Comparison of ENCODE assay signal across 8 mouse cellular contexts in genomic region chr13:21169121-21169656, GRCm38 (mm10). TPM values are rescaled to one million over a fixed set of nuclear protein-coding genes. Genes with fewer than 3 reads are reported as not detected.
A peak's percentile ranks its signal among the peaks of the same experiment; 100 is the strongest.
DNase-seq lines count a peak whose midpoint lies in the region; ATAC-seq and TF ChIP-seq lines count a peak whose summit lies in the region.

No protein-coding gene starts in this region.

- no peak for DNase-seq in lung, adult 2 months
- DNase-seq in lung, postnatal 4 days: no peak
- DNase-seq in ovary, postnatal 10 days (ENCODE audit: low spot score): no peak
- no peak for DNase-seq in spleen, adult 12 weeks (ENCODE audit: low spot score)

- H3K27ac ChIP-seq in cortical plate, adult 2 months (ENCODE audit: insufficient read depth, low read length): no peak overlapping the region
- H3K27ac ChIP-seq in hindbrain, embryonic 13.5 days: no peak overlapping the region
- H3K27ac ChIP-seq in midbrain, embryonic 13.5 days: no peak overlapping the region

- TF ChIP-seq POLR2A in lung, adult 2 months (IDR thresholded peaks at IDR 0.05; ENCODE audit: borderline replicate concordance, extremely low read depth, low read depth, low read length): no peak
- TF ChIP-seq POLR2A in cortical plate, adult 2 months (IDR thresholded peaks at IDR 0.05; ENCODE audit: extremely low read depth, insufficient read depth, low read length): no peak

- H3K4me3 ChIP-seq in lung, adult 2 months (replicated peaks; ENCODE audit: extremely low read depth, low read depth, low read length): peak overlapping the region; percentile 71
- H3K4me3 ChIP-seq in cortical plate, adult 2 months (ENCODE audit: insufficient read depth, low read length): peak overlapping the region; percentile 49
- peak overlapping the region; percentile 56 for H3K4me3 ChIP-seq in hindbrain, embryonic 13.5 days
- peak overlapping the region; percentile 61 for H3K4me3 ChIP-seq in midbrain, embryonic 13.5 days (replicated peaks)

- H3K36me3 ChIP-seq in hindbrain, embryonic 13.5 days: no peaks in the 10 kb centered on the region
- no peaks in the 10 kb centered on the region for H3K36me3 ChIP-seq in midbrain, embryonic 13.5 days

- peaks cover 10% of the 10 kb centered on the region for H3K27me3 ChIP-seq in hindbrain, embryonic 13.5 days
- H3K27me3 ChIP-seq in midbrain, embryonic 13.5 days: 0 out of 2 replicates have a peak, but pooled peaks cover 7% of the 10 kb centered on the region

- H3K4me2 ChIP-seq in hindbrain, embryonic 13.5 days: peak overlapping the region; percentile 71
- peak overlapping the region; percentile 91 for H3K4me2 ChIP-seq in midbrain, embryonic 13.5 days (replicated peaks)

- WGBS in lung, adult 2 months: 1% methylated on average over 14 of the region's 14 CpGs
- 3% methylated on average over 14 of the region's 14 CpGs for WGBS in hindbrain, embryonic 13.5 days
- 5% methylated on average over 14 of the region's 14 CpGs for WGBS in midbrain, embryonic 13.5 days

- no peaks in the 10 kb centered on the region; the same call in 1 of the 2 replicates for H3K4me1 ChIP-seq in lung, adult 2 months (ENCODE audit: control insufficient read depth, insufficient read depth, low read length)
- H3K4me1 ChIP-seq in cortical plate, adult 2 months (ENCODE audit: control insufficient read depth, insufficient read depth, low read length): no peaks in the 10 kb centered on the region
- peaks cover 27% of the 10 kb centered on the region for H3K4me1 ChIP-seq in hindbrain, embryonic 13.5 days (replicated peaks)
- peaks cover 22% of the 10 kb centered on the region for H3K4me1 ChIP-seq in midbrain, embryonic 13.5 days (replicated peaks)

- H3K9me3 ChIP-seq in hindbrain, embryonic 13.5 days: no peaks in the 10 kb centered on the region
- no peaks in the 10 kb centered on the region for H3K9me3 ChIP-seq in midbrain, embryonic 13.5 days

- ATAC-seq in hindbrain, embryonic 13.5 days (ENCODE audit: low FRiP score): no peak
- no peak for ATAC-seq in midbrain, embryonic 13.5 days
- ATAC-seq in frontal cortex, adult (ENCODE audit: low TSS enrichment): no peak

- H3K9ac ChIP-seq in hindbrain, embryonic 13.5 days: peak overlapping the region; percentile 63
- peak overlapping the region; percentile 58 for H3K9ac ChIP-seq in midbrain, embryonic 13.5 days (replicated peaks)

- TF ChIP-seq CTCF in lung, adult 2 months (IDR thresholded peaks at IDR 0.05; ENCODE audit: insufficient read depth, low read length): no peak
- no peak for TF ChIP-seq CTCF in cortical plate, adult 2 months (IDR thresholded peaks at IDR 0.05; ENCODE audit: extremely low read depth, insufficient read depth, low read length)

RNA-seq across cellular contexts. Expression of gene Trim27, which starts 10.1 kb away (rescaled TPM):
- 34.8 and 53.5 TPM in 2 replicates for polyA plus RNA-seq in lung, adult 2 months (2012; rRNA removed)
- 30.4 and 30.5 TPM in 2 replicates for polyA plus RNA-seq in cortical plate, adult 2 months (2012; rRNA removed)
- 82.6 and 82.9 TPM in 2 replicates for polyA plus RNA-seq in hindbrain, embryonic 13.5 days (2015; fragmentation: Nextera tagmentation; extraction: Ambion mirVana)
- 87.2 and 95.5 TPM in 2 replicates for polyA plus RNA-seq in midbrain, embryonic 13.5 days (2015; fragmentation: Nextera tagmentation; extraction: Ambion mirVana)

RNA-seq across cellular contexts. Expression of gene Olfr1368, which starts 23.5 kb away (rescaled TPM):
- not detected in 2 replicates for polyA plus RNA-seq in lung, adult 2 months (2012; rRNA removed)
- not detected in 2 replicates for polyA plus RNA-seq in cortical plate, adult 2 months (2012; rRNA removed)
- polyA plus RNA-seq in hindbrain, embryonic 13.5 days (2015; fragmentation: Nextera tagmentation; extraction: Ambion mirVana): not detected in 2 replicates
- not detected in 2 replicates for polyA plus RNA-seq in midbrain, embryonic 13.5 days (2015; fragmentation: Nextera tagmentation; extraction: Ambion mirVana)

RNA-seq across cellular contexts. Expression of gene Olfr263, which starts 39.8 kb away (rescaled TPM):
- not detected in 2 replicates for polyA plus RNA-seq in lung, adult 2 months (2012; rRNA removed)
- polyA plus RNA-seq in cortical plate, adult 2 months (2012; rRNA removed): not detected in 2 replicates
- not detected in 2 replicates for polyA plus RNA-seq in hindbrain, embryonic 13.5 days (2015; fragmentation: Nextera tagmentation; extraction: Ambion mirVana)
- polyA plus RNA-seq in midbrain, embryonic 13.5 days (2015; fragmentation: Nextera tagmentation; extraction: Ambion mirVana): not detected in 2 replicates

RNA-seq across cellular contexts. Expression of gene Olfr1369-ps1, which starts 57.9 kb away (rescaled TPM):
- not detected in 2 replicates for polyA plus RNA-seq in lung, adult 2 months (2012; rRNA removed)
- not detected in 2 replicates for polyA plus RNA-seq in cortical plate, adult 2 months (2012; rRNA removed)
- 0.08 TPM in 1 of 2 replicates, not detected in the other for polyA plus RNA-seq in hindbrain, embryonic 13.5 days (2015; fragmentation: Nextera tagmentation; extraction: Ambion mirVana)
- polyA plus RNA-seq in midbrain, embryonic 13.5 days (2015; fragmentation: Nextera tagmentation; extraction: Ambion mirVana): 0.05 TPM in 1 of 2 replicates, not detected in the other
